Comparison of ENCODE assay signal across 9 mouse cellular contexts in the genomic region with DNA sequence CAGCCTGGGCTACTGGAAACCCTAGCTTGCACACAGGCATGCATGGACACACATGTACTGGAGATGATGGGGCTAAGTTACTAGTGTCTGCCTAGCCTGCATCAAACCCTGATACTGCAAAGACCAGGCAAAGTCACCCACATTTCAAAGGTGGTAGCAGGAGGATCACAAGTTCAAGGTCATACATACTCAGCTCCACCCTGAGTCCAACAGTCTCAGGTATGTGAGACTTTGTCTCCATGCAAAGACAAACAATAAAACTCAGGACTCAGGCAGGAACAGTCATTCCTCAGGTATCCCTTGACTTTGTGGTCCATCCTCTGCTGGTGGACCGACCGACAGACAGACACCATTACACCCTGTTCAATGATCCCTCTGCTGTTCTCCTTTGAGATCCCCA. TPM values are rescaled to one million over a fixed set of nuclear protein-coding genes. Genes with fewer than 3 reads are reported as not detected.
DNase-seq lines count a peak whose midpoint lies in the region; ATAC-seq and TF ChIP-seq lines count a peak whose summit lies in the region.
"Had no signal": no experiment of that assay in that cellular context is flagged by ENCODE, and none has a peak within 500 bp of the region (broad histone marks: within the 10 kb centered on the region; RNA-seq: fewer than 3 reads in every experiment).

No protein-coding gene starts in this region.

- peaks cover 71% of the 10 kb centered on the region for H3K4me1 ChIP-seq in megakaryocyte, embryonic 14.5 days
- peaks cover 25% of the 10 kb centered on the region for H3K4me1 ChIP-seq in intestine, postnatal 0 days (replicated peaks; ENCODE audit: control insufficient read depth, insufficient read depth, low read length)
- peaks cover 36% of the 10 kb centered on the region for H3K4me1 ChIP-seq in neural tube, embryonic 15.5 days

- ATAC-seq in CD4-positive, CD25-positive, alpha-beta regulatory T cell, adult 4 months: no peak
- no peak for ATAC-seq in megakaryocyte, adult 5-6 weeks (ENCODE audit: poor library complexity, severe bottlenecking)
- ATAC-seq in intestine, postnatal 0 days: peak; percentile 22
- ATAC-seq in neural tube, embryonic 15.5 days (ENCODE audit: low FRiP score): no peak

- no peaks in the 10 kb centered on the region for H3K27me3 ChIP-seq in megakaryocyte, embryonic 14.5 days (replicated peaks)
- no peaks in the 10 kb centered on the region for H3K27me3 ChIP-seq in intestine, postnatal 0 days (replicated peaks; ENCODE audit: control insufficient read depth, insufficient read depth, low read length)
- peaks cover 42% of the 10 kb centered on the region for H3K27me3 ChIP-seq in neural tube, embryonic 15.5 days (replicated peaks)

- TF ChIP-seq CTCF in intestine, postnatal 0 days (IDR thresholded peaks at IDR 0.05; ENCODE audit: low read depth): peak; percentile 3; the same call in 1 of the 2 replicates

- peak; percentile 27 for DNase-seq in CD4-positive, CD25-positive, alpha-beta regulatory T cell, adult 2 months (ENCODE audit: low read depth, low spot score)
- DNase-seq in cerebellum, postnatal 10 days: no peak
- no peak for DNase-seq in layer of hippocampus, adult 11-12 months (ENCODE audit: low spot score)

- no peaks in the 10 kb centered on the region for H3K36me3 ChIP-seq in megakaryocyte, embryonic 14.5 days (replicated peaks; ENCODE audit: low read length)
- no peaks in the 10 kb centered on the region for H3K36me3 ChIP-seq in intestine, postnatal 0 days (ENCODE audit: control insufficient read depth, insufficient read depth)
- no peaks in the 10 kb centered on the region for H3K36me3 ChIP-seq in neural tube, embryonic 15.5 days

- H3K4me2 ChIP-seq in intestine, postnatal 0 days (replicated peaks; ENCODE audit: low read depth): peak overlapping the region; percentile 69
- H3K4me2 ChIP-seq in neural tube, embryonic 15.5 days: peak overlapping the region; percentile 68

- no peaks in the 10 kb centered on the region for H3K9me3 ChIP-seq in megakaryocyte, embryonic 14.5 days
- H3K9me3 ChIP-seq in intestine, postnatal 0 days (ENCODE audit: control insufficient read depth): no peaks in the 10 kb centered on the region
- no peaks in the 10 kb centered on the region for H3K9me3 ChIP-seq in neural tube, embryonic 15.5 days (replicated peaks)

- 31% methylated on average over 2 of the region's 2 CpGs for WGBS in intestine, postnatal 0 days
- 71% methylated on average over 2 of the region's 2 CpGs for WGBS in neural tube, embryonic 15.5 days

- H3K4me3 ChIP-seq in megakaryocyte, embryonic 14.5 days (replicated peaks): peak overlapping the region; percentile 99
- H3K4me3 ChIP-seq in intestine, postnatal 0 days (ENCODE audit: low read depth, low read length): peak overlapping the region; percentile 29
- peak overlapping the region; percentile 34; the same call in 1 of the 2 replicates for H3K4me3 ChIP-seq in neural tube, embryonic 15.5 days (replicated peaks)

- peak overlapping the region; percentile 99 for H3K27ac ChIP-seq in intestine, postnatal 0 days (ENCODE audit: low read depth, low read length)
- peak overlapping the region; percentile 58 for H3K27ac ChIP-seq in neural tube, embryonic 15.5 days (replicated peaks)

- peak overlapping the region; percentile 22 for H3K9ac ChIP-seq in intestine, postnatal 0 days (ENCODE audit: low read depth, low read length)
- H3K9ac ChIP-seq in neural tube, embryonic 15.5 days (replicated peaks): no peak overlapping the region

RNA-seq across cellular contexts. Expression of gene Irf1, which starts 7.4 kb away (rescaled TPM):
- 100 to 1,000 TPM; 310 to 397 TPM for polyA plus RNA-seq in CD4-positive, CD25-positive, alpha-beta regulatory T cell, adult 4 months (2017; shearing (Covaris generic))
- polyA plus RNA-seq in megakaryocyte, embryonic 14.5 days (2012; ENCODE audit: insufficient read depth, low replicate concordance): 5.1 TPM in 1 of 2 replicates, not detected in the other
- total RNA-seq in megakaryocyte, adult 5-6 weeks (2015): 37.2 and 38.5 TPM in 2 replicates
- total RNA-seq in megakaryocyte, adult 5-6 weeks (2017): 78.4 and 93.1 TPM in 2 replicates
- polyA plus RNA-seq in intestine, postnatal 0 days (2015; fragmentation: Nextera tagmentation; extraction: Ambion mirVana): 64.3 and 76.1 TPM in 2 replicates
- polyA plus RNA-seq in neural tube, embryonic 15.5 days (2015; fragmentation: Nextera tagmentation; extraction: Ambion mirVana): 3.9 and 23.3 TPM in 2 replicates

RNA-seq across cellular contexts. Expression of gene Gm17334, which starts 10.6 kb away (rescaled TPM):
- 1 to 10 TPM; 6.1 to 9.8 TPM for polyA plus RNA-seq in CD4-positive, CD25-positive, alpha-beta regulatory T cell, adult 4 months (2017; shearing (Covaris generic))
- polyA plus RNA-seq in megakaryocyte, embryonic 14.5 days (2012; ENCODE audit: insufficient read depth, low replicate concordance): not detected in 2 replicates
- not detected in 2 replicates for total RNA-seq in megakaryocyte, adult 5-6 weeks (2015)
- not detected in 2 replicates for total RNA-seq in megakaryocyte, adult 5-6 weeks (2017)
- polyA plus RNA-seq in intestine, postnatal 0 days (2015; fragmentation: Nextera tagmentation; extraction: Ambion mirVana): 0.17 and 0.67 TPM in 2 replicates
- polyA plus RNA-seq in neural tube, embryonic 15.5 days (2015; fragmentation: Nextera tagmentation; extraction: Ambion mirVana): 0.34 TPM in 1 of 2 replicates, not detected in the other

RNA-seq across cellular contexts. Expression of gene Il5, which starts 41.8 kb away (rescaled TPM):
- not detected for polyA plus RNA-seq in CD4-positive, CD25-positive, alpha-beta regulatory T cell, adult 4 months (2017; shearing (Covaris generic))
- polyA plus RNA-seq in megakaryocyte, embryonic 14.5 days (2012; ENCODE audit: insufficient read depth, low replicate concordance): not detected in 2 replicates
- total RNA-seq in megakaryocyte, adult 5-6 weeks (2015): not detected in 2 replicates
- not detected in 2 replicates for total RNA-seq in megakaryocyte, adult 5-6 weeks (2017)
- not detected in 2 replicates for polyA plus RNA-seq in intestine, postnatal 0 days (2015; fragmentation: Nextera tagmentation; extraction: Ambion mirVana)
- 0.15 TPM in 1 of 2 replicates, not detected in the other for polyA plus RNA-seq in neural tube, embryonic 15.5 days (2015; fragmentation: Nextera tagmentation; extraction: Ambion mirVana)
- total RNA-seq: left cerebral cortex, adult 18-20 months had no signal

RNA-seq across cellular contexts. Expression of gene Rad50, which starts 55.3 kb away (rescaled TPM):
- polyA plus RNA-seq in CD4-positive, CD25-positive, alpha-beta regulatory T cell, adult 4 months (2017; shearing (Covaris generic)): 10 to 100 TPM; 47.8 to 50.7 TPM
- 2.9 and 3.2 TPM in 2 replicates for polyA plus RNA-seq in megakaryocyte, embryonic 14.5 days (2012; ENCODE audit: insufficient read depth, low replicate concordance)
- 23.9 and 26.7 TPM in 2 replicates for total RNA-seq in megakaryocyte, adult 5-6 weeks (2015)
- 33.7 and 38.1 TPM in 2 replicates for total RNA-seq in megakaryocyte, adult 5-6 weeks (2017)
- 15.6 and 19.3 TPM in 2 replicates for polyA plus RNA-seq in intestine, postnatal 0 days (2015; fragmentation: Nextera tagmentation; extraction: Ambion mirVana)
- polyA plus RNA-seq in neural tube, embryonic 15.5 days (2015; fragmentation: Nextera tagmentation; extraction: Ambion mirVana): 12.1 and 19.1 TPM in 2 replicates

Comparison
In these comparisons a context has a peak if more than half of its experiments do, and no peak if none do; other contexts are left out.
1. H3K4me3 ChIP-seq: peak in every context shown above with its lines; median percentile 99 in megakaryocyte, embryonic 14.5 days; 34 in neural tube, embryonic 15.5 days; 29 in intestine, postnatal 0 days.